ENCODE assay signal across 47 mouse cellular contexts in the genomic region with DNA sequence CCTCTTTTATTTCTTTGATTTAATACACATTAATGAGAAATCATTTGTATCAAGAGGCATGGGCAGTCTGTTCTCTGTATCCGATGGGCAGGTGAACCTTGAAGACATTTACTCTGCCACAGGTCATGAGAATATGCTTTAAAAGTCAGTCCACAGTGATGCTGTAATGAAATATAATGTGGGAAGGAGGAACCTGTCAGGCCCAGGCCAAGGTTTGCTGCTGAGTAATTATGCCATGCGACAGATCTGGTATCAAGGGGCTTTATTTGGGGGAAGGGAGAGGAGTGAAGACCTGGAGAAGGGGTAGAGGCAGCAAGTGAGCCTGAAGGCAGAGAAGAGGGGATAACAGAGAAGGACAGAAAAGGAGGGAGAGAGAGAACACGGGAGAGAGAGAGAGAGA. TPM values are rescaled to one million over a fixed set of nuclear protein-coding genes. Genes with fewer than 3 reads are reported as not detected.
"Had no signal": no experiment of that assay in that cellular context is flagged by ENCODE, and none has a peak within 500 bp of the region (broad histone marks: within the 10 kb centered on the region; RNA-seq: fewer than 3 reads in every experiment).

No protein-coding gene starts in this region.

- DNase-seq: left cerebral cortex, postnatal 4 days; liver; liver, embryonic 13.5 days; liver, postnatal 0 days; lung, adult 18-20 months; lung, adult 2 months; lung, embryonic 14.5 days; lung, postnatal 10 days; lung, postnatal 14 days; lung, postnatal 36 days; lung, postnatal 4 days; midbrain, embryonic 14.5 days had no signal

- H3K36me3 ChIP-seq: limb, embryonic 10.5 days; limb, embryonic 12.5 days; limb, embryonic 13.5 days; limb, embryonic 15.5 days; liver, embryonic 12.5 days; liver, embryonic 13.5 days; liver, embryonic 15.5 days; lung, embryonic 15.5 days; midbrain, embryonic 10.5 days; midbrain, embryonic 12.5 days; midbrain, embryonic 13.5 days; midbrain, embryonic 15.5 days had no signal

- H3K27me3 ChIP-seq: limb, embryonic 12.5 days; limb, embryonic 13.5 days; limb, embryonic 15.5 days; liver, embryonic 12.5 days; liver, embryonic 13.5 days; liver, embryonic 15.5 days; lung, embryonic 15.5 days; midbrain, embryonic 12.5 days; midbrain, embryonic 13.5 days; midbrain, embryonic 15.5 days had no signal

- H3K4me3 ChIP-seq: left cerebral cortex, adult 2 months; limb, embryonic 10.5 days; limb, embryonic 12.5 days; limb, embryonic 13.5 days; limb, embryonic 15.5 days; liver, embryonic 12.5 days; liver, embryonic 13.5 days; liver, embryonic 15.5 days; lung, embryonic 15.5 days; megakaryocyte, embryonic 14.5 days; midbrain, embryonic 10.5 days; midbrain, embryonic 12.5 days; midbrain, embryonic 13.5 days; midbrain, embryonic 15.5 days; myocyte had no signal

- H3K4me1 ChIP-seq: limb, embryonic 10.5 days; liver, embryonic 12.5 days; liver, embryonic 13.5 days; liver, embryonic 15.5 days; lung, embryonic 15.5 days; midbrain, embryonic 10.5 days; midbrain, embryonic 12.5 days; midbrain, embryonic 13.5 days; midbrain, embryonic 15.5 days had no signal

- H3K27ac ChIP-seq: left cerebral cortex, adult 2 months; limb, embryonic 10.5 days; limb, embryonic 12.5 days; limb, embryonic 13.5 days; limb, embryonic 15.5 days; liver, embryonic 12.5 days; liver, embryonic 13.5 days; liver, embryonic 14.5 days; liver, embryonic 15.5 days; lung, embryonic 15.5 days; macrophage; midbrain, embryonic 10.5 days; midbrain, embryonic 12.5 days; midbrain, embryonic 13.5 days; midbrain, embryonic 15.5 days had no signal

RNA-seq across cellular contexts. Expression of gene Akr1cl, which starts 7.1 kb away (rescaled TPM):
- total RNA-seq: left cerebral cortex, adult 2 months; left cerebral cortex, postnatal 10 days; left cerebral cortex, postnatal 14 days; left cerebral cortex, postnatal 25 days; left cerebral cortex, postnatal 36 days; left cerebral cortex, postnatal 4 days; megakaryocyte progenitor cell, adult 5-6 weeks; megakaryocyte, adult 5-6 weeks; megakaryocyte-erythroid progenitor cell, adult 5-6 weeks; midbrain, postnatal 0 days; monocyte, adult 5-6 weeks had no signal
- polyA plus RNA-seq: limb, embryonic 12.5 days; liver, adult 2 months; liver, embryonic 11.5 days; liver, embryonic 12.5 days; liver, embryonic 13.5 days; liver, postnatal 0 days; lung, adult 2 months; lung, postnatal 0 days; macrophage; midbrain, embryonic 14.5 days; midbrain, embryonic 15.5 days; midbrain, embryonic 16.5 days; midbrain, postnatal 0 days; myocyte had no signal

RNA-seq across cellular contexts. Expression of gene Cryge, which starts 11.3 kb away (rescaled TPM):
- total RNA-seq: left cerebral cortex, adult 2 months; left cerebral cortex, adult 8-10 months; left cerebral cortex, postnatal 10 days; left cerebral cortex, postnatal 14 days; left cerebral cortex, postnatal 25 days; left cerebral cortex, postnatal 36 days; left cerebral cortex, postnatal 4 days; liver, adult 2 months; megakaryocyte progenitor cell, adult 5-6 weeks; megakaryocyte, adult 5-6 weeks; megakaryocyte-erythroid progenitor cell, adult 5-6 weeks; midbrain, postnatal 0 days; monocyte, adult 5-6 weeks had no signal
- polyA plus RNA-seq: limb, embryonic 10.5 days; limb, embryonic 11.5 days; limb, embryonic 12.5 days; limb, embryonic 13.5 days; limb, embryonic 14.5 days; limb, embryonic 15.5 days; liver, adult 2 months; liver, embryonic 11.5 days; liver, embryonic 12.5 days; liver, embryonic 13.5 days; liver, embryonic 14.5 days; liver, embryonic 15.5 days; liver, embryonic 16.5 days; liver, postnatal 0 days; lung, adult 2 months; lung, embryonic 14.5 days; lung, embryonic 15.5 days; lung, embryonic 16.5 days; lung, postnatal 0 days; macrophage; midbrain, embryonic 12.5 days; midbrain, embryonic 13.5 days; midbrain, embryonic 14.5 days; midbrain, embryonic 15.5 days; midbrain, embryonic 16.5 days; midbrain, postnatal 0 days; myocyte had no signal

RNA-seq across cellular contexts. Expression of gene Crygd, which starts 23.6 kb away (rescaled TPM):
- total RNA-seq: left cerebral cortex, adult 2 months; left cerebral cortex, adult 8-10 months; left cerebral cortex, postnatal 10 days; left cerebral cortex, postnatal 14 days; left cerebral cortex, postnatal 25 days; left cerebral cortex, postnatal 36 days; left cerebral cortex, postnatal 4 days; liver, adult 2 months; megakaryocyte progenitor cell, adult 5-6 weeks; megakaryocyte, adult 5-6 weeks; megakaryocyte-erythroid progenitor cell, adult 5-6 weeks; midbrain, postnatal 0 days; monocyte, adult 5-6 weeks had no signal
- polyA plus RNA-seq: limb, embryonic 10.5 days; limb, embryonic 11.5 days; limb, embryonic 12.5 days; limb, embryonic 13.5 days; limb, embryonic 14.5 days; limb, embryonic 15.5 days; liver, adult 2 months; liver, embryonic 11.5 days; liver, embryonic 12.5 days; liver, embryonic 13.5 days; liver, embryonic 14.5 days; liver, embryonic 15.5 days; liver, embryonic 16.5 days; liver, postnatal 0 days; lung, adult 2 months; lung, embryonic 14.5 days; lung, embryonic 15.5 days; lung, embryonic 16.5 days; lung, postnatal 0 days; macrophage; midbrain, embryonic 10.5 days; midbrain, embryonic 11.5 days; midbrain, embryonic 12.5 days; midbrain, embryonic 13.5 days; midbrain, embryonic 14.5 days; midbrain, embryonic 15.5 days; midbrain, postnatal 0 days; myocyte had no signal

RNA-seq across cellular contexts. Expression of gene Crygc, which starts 33.8 kb away (rescaled TPM):
- total RNA-seq: left cerebral cortex, adult 2 months; left cerebral cortex, adult 8-10 months; left cerebral cortex, postnatal 10 days; left cerebral cortex, postnatal 14 days; left cerebral cortex, postnatal 25 days; left cerebral cortex, postnatal 36 days; left cerebral cortex, postnatal 4 days; liver, adult 2 months; megakaryocyte progenitor cell, adult 5-6 weeks; megakaryocyte, adult 5-6 weeks; megakaryocyte-erythroid progenitor cell, adult 5-6 weeks; midbrain, postnatal 0 days; monocyte, adult 5-6 weeks had no signal
- polyA plus RNA-seq: limb, embryonic 10.5 days; limb, embryonic 11.5 days; limb, embryonic 12.5 days; limb, embryonic 13.5 days; limb, embryonic 14.5 days; limb, embryonic 15.5 days; liver, adult 2 months; liver, embryonic 11.5 days; liver, embryonic 12.5 days; liver, embryonic 13.5 days; liver, embryonic 14.5 days; liver, embryonic 15.5 days; liver, embryonic 16.5 days; liver, postnatal 0 days; lung, adult 2 months; lung, embryonic 14.5 days; lung, embryonic 15.5 days; lung, embryonic 16.5 days; lung, postnatal 0 days; macrophage; midbrain, embryonic 10.5 days; midbrain, embryonic 11.5 days; midbrain, embryonic 12.5 days; midbrain, embryonic 13.5 days; midbrain, embryonic 14.5 days; midbrain, embryonic 15.5 days; midbrain, embryonic 16.5 days; midbrain, postnatal 0 days; myocyte had no signal

RNA-seq across cellular contexts. Expression of gene Crygb, which starts 42.4 kb away (rescaled TPM):
- total RNA-seq: left cerebral cortex, adult 2 months; left cerebral cortex, adult 8-10 months; left cerebral cortex, postnatal 10 days; left cerebral cortex, postnatal 14 days; left cerebral cortex, postnatal 25 days; left cerebral cortex, postnatal 36 days; left cerebral cortex, postnatal 4 days; liver, adult 2 months; megakaryocyte progenitor cell, adult 5-6 weeks; megakaryocyte, adult 5-6 weeks; megakaryocyte-erythroid progenitor cell, adult 5-6 weeks; midbrain, postnatal 0 days; monocyte, adult 5-6 weeks had no signal
- polyA plus RNA-seq: limb, embryonic 10.5 days; limb, embryonic 11.5 days; limb, embryonic 12.5 days; limb, embryonic 15.5 days; liver, adult 2 months; liver, embryonic 11.5 days; liver, embryonic 12.5 days; liver, embryonic 13.5 days; liver, embryonic 14.5 days; liver, embryonic 15.5 days; liver, embryonic 16.5 days; liver, postnatal 0 days; lung, adult 2 months; lung, embryonic 14.5 days; lung, embryonic 15.5 days; lung, embryonic 16.5 days; lung, postnatal 0 days; macrophage; midbrain, embryonic 10.5 days; midbrain, embryonic 11.5 days; midbrain, embryonic 14.5 days; midbrain, embryonic 15.5 days; midbrain, embryonic 16.5 days; myocyte had no signal
